Mouse (Mus musculus): ENCODE measurements around the gene Spint5. TPM values are rescaled to one million over a fixed set of nuclear protein-coding genes. Genes with fewer than 3 reads are reported as not detected.

Spint5 gene
- total RNA-seq, 2 experiments from 2014 or later = not detected

Other genes with a start within 250 kb of the Spint5 start
- gene Trp53tg5, start 241.6 kb upstream of the Spint5 start, total RNA-seq (2021) = not detected
- gene Dbndd2, start 229.2 kb upstream of the Spint5 start, total RNA-seq (2021) = 10 to 100 TPM; 32.6 to 33.5 TPM
- gene Pigt, start 217.8 kb upstream of the Spint5 start, total RNA-seq (2021) = 100 to 1,000 TPM; 109 to 113 TPM
- gene Wfdc2, start 152.9 kb upstream of the Spint5 start, total RNA-seq (2021) = 1 to 10 TPM in 1 of 2 experiments, not detected in 1; 2.1 TPM
- gene Spint3, start 141.8 kb upstream of the Spint5 start, total RNA-seq (2021) = not detected
- gene Wfdc6a, start 129.9 kb upstream of the Spint5 start, total RNA-seq (2021) = not detected
- not detected for gene Eppin, start 121.7 kb upstream of the Spint5 start, total RNA-seq (2021)
- gene Wfdc6b, start 101.8 kb upstream of the Spint5 start, total RNA-seq (2021) = under 1 TPM in 1 of 2 experiments, not detected in 1; 0.40 TPM
- gene Wfdc8, start 101.7 kb upstream of the Spint5 start, total RNA-seq (2021) = not detected
- gene Wfdc16, start 76.5 kb upstream of the Spint5 start, total RNA-seq (2021) = not detected
- gene Wfdc10, start 59.3 kb upstream of the Spint5 start, total RNA-seq (2021) = not detected
- gene Wfdc9, start 58.7 kb upstream of the Spint5 start, total RNA-seq (2021) = not detected
- not detected for gene Wfdc11, start 41.2 kb upstream of the Spint5 start, total RNA-seq (2021)
- gene Wfdc13, start 30.2 kb upstream of the Spint5 start, total RNA-seq (2021) = not detected
- gene Spint4, start 16.8 kb upstream of the Spint5 start, total RNA-seq (2021) = not detected
- 1 to 10 TPM in 1 of 2 experiments, under 1 TPM in 1; 0.60 to 1.1 TPM for gene Wfdc3, start 30.6 kb downstream of the Spint5 start, total RNA-seq (2021)
- 10 to 100 TPM; 35.8 to 38.1 TPM for gene Dnttip1, start 30.7 kb downstream of the Spint5 start, total RNA-seq (2021)
- 10 to 100 TPM; 10.8 to 14.3 TPM for gene Ube2c, start 54.6 kb downstream of the Spint5 start, total RNA-seq (2021)
- gene Tnnc2, start 64.7 kb downstream of the Spint5 start, total RNA-seq (2021) = not detected
- gene Snx21, start 70.5 kb downstream of the Spint5 start, total RNA-seq (2021) = 10 to 100 TPM; 52.8 to 56.9 TPM
- gene Acot8, start 89.6 kb downstream of the Spint5 start, total RNA-seq (2021) = 10 to 100 TPM; 20.6 to 20.8 TPM
- 1 to 10 TPM; 6.9 to 8.0 TPM for gene Zswim3, start 89.8 kb downstream of the Spint5 start, total RNA-seq (2021)
- 10 to 100 TPM; 17.5 to 17.8 TPM for gene Zswim1, start 107.4 kb downstream of the Spint5 start, total RNA-seq (2021)
- gene Spata25, start 113.2 kb downstream of the Spint5 start, total RNA-seq (2021) = 1 to 10 TPM; 1.1 to 1.2 TPM
- gene Ctsa, start 117.6 kb downstream of the Spint5 start, total RNA-seq (2021) = 10 to 100 TPM; 56.8 to 62.2 TPM
- 1 to 10 TPM; 5.1 to 5.6 TPM for gene Neurl2, start 118.2 kb downstream of the Spint5 start, total RNA-seq (2021)
- gene Pltp, start 142.4 kb downstream of the Spint5 start, total RNA-seq (2021) = 10 to 100 TPM; 63.5 to 71.3 TPM
- 10 to 100 TPM; 53.9 to 61.4 TPM for gene Pcif1, start 164.0 kb downstream of the Spint5 start, total RNA-seq (2021)
- 10 to 100 TPM; 30.0 to 31.2 TPM for gene Zfp335, start 196.5 kb downstream of the Spint5 start, total RNA-seq (2021)
- gene Mmp9, start 225.5 kb downstream of the Spint5 start, total RNA-seq (2021) = 1 to 10 TPM; 2.1 to 2.3 TPM
- gene Slc12a5, start 245.5 kb downstream of the Spint5 start, total RNA-seq (2021) = 100 to 1,000 TPM; 158 to 181 TPM

Measured in left cerebral cortex, postnatal 4 days (tissue).